Mouse (Mus musculus) spleen, adult 2 months (tissue): ENCODE measurements around the gene Pdlim1.

Experiments used
- CTCF ChIP-seq: fragments of 200-500 bp; IDR thresholded peaks from 2 replicates; pipeline ENCODE4 v1.5.1; 2011; ENCODE audit warnings: mild to moderate bottlenecking, inconsistent platforms; ENCODE audit not compliant: insufficient read depth, insufficient read length, insufficient replicate concordance; ENCODE audit errors: extremely low read depth
- POLR2A ChIP-seq: fragments of 200-500 bp; IDR thresholded peaks from 2 replicates; pipeline ENCODE4 v1.6.1; 2011; ENCODE audit warnings: low read depth, low read length, inconsistent platforms

DNA sequence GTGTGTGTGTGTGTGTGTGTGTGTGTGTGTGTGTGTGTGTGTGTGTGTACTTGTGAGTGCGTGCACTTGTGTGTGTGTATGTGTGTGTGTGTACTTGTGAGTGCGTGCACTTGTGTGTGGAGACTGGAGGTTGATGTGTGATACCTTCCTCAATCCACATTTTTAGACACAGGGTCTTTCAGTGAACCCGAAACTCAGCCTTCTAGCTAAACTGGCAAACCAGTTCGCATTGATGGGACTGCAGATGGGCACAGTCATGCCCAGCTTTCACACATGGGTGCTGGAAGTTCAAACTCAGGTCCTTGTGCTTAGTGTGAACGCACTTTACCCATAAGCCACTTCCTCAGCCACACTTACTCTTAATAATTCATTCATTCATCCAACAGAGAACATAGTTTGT lies 23.2 kb downstream of the Pdlim1 start:
- TF ChIP-seq CTCF (no peak), POLR2A (no peak)
